Mouse (Mus musculus): ENCODE results near the gene Dhx34. TPM values are rescaled to one million over a fixed set of nuclear protein-coding genes. Genes with fewer than 3 reads are reported as not detected.

Dhx34 gene
- polyA plus RNA-seq, 1 experiment from 2014 or later, result 9.2 TPM

DNA sequence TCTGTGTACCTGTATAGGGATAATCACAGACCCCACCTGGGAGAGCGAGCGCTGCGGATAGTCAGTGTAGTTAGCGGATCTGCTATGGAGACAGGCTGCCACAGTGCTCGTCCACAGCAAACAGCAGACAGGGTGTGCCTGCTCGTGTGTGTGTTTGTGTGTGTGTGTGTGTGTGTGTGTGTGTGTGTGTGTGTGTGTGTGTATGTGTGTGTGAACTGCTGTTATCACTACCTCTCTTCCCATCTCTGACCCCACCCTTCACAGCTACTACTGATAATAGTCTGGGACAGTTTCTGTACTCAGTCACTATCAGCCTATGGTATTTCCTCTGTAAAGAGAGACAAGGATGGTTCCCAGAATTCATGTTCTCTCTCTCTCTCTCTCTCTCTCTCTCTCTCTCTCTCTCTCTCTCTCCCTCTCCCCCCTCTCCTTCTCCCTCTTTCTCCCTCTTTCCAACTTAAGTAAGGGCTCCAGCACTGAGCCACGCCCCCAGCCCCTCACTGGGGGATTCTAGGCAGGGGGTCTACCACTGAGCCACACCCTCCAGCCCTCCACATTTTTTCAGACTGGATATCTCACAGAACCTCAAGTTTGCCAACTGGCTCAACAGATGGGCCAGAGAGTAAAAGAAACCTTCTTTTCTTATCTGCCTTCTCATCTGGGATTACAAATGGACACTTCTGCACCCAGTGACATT is 18.6 kb upstream of the Dhx34 start:
- no peaks in the 10 kb centered on the region for H3K27me3 ChIP-seq (replicated peaks; ENCODE audit: control insufficient read depth, insufficient read depth, low read length)
- H3K4me1 ChIP-seq (ENCODE audit: control insufficient read depth, insufficient read depth, low read length), result no peaks in the 10 kb centered on the region
- 86% methylated on average over 4 of the region's 7 CpGs for WGBS
- no peaks in the 10 kb centered on the region for H3K9me3 ChIP-seq (ENCODE audit: control insufficient read depth, low read length)
- H3K9ac ChIP-seq (ENCODE audit: low read depth, low read length), result no peak overlapping the region
- H3K27ac ChIP-seq (replicated peaks; ENCODE audit: low read depth, low read length), result no peak overlapping the region
- H3K36me3 ChIP-seq (ENCODE audit: control insufficient read depth, insufficient read depth, low read length), result no peaks in the 10 kb centered on the region
- H3K4me2 ChIP-seq (ENCODE audit: low read depth, low read length), result no peak overlapping the region
- H3K4me3 ChIP-seq (ENCODE audit: low read depth, low read length), result no peak overlapping the region
- ATAC-seq (ENCODE audit: low read depth), result no peak
- DNase-seq (ENCODE audit: low spot score), result no peak

DNA sequence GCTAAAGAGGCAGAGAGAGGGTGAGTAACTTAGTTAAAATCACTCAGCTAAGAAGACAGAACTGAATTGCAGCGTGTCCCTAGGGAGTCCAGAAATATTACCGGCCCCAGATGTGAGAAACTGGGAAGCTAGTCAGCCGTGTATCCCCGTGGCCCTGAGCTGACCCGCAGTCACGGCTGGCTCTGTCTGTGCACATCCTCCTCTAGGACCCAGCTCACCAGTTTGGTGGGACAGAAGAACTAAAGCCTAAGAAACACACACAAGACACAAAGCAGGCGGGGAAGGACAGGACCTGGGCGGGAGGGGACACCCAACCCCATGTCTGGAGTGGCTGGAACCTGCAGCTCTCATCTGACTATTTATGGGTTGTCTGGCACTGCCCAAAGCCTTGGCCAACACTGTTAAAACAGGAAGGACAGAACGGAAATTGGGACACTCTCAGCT is 17.7 kb upstream of the Dhx34 start:
- no peaks in the 10 kb centered on the region for H3K36me3 ChIP-seq (ENCODE audit: control insufficient read depth, insufficient read depth, low read length)
- DNase-seq (ENCODE audit: low spot score) (no peak), ATAC-seq (ENCODE audit: low read depth) (no peak)
- H3K4me2 ChIP-seq (ENCODE audit: low read depth, low read length), result no peak overlapping the region
- H3K9me3 ChIP-seq (ENCODE audit: control insufficient read depth, low read length), result no peaks in the 10 kb centered on the region
- no peaks in the 10 kb centered on the region for H3K4me1 ChIP-seq (ENCODE audit: control insufficient read depth, insufficient read depth, low read length)
- no peak overlapping the region for H3K27ac ChIP-seq (replicated peaks; ENCODE audit: low read depth, low read length)
- no peaks in the 10 kb centered on the region for H3K27me3 ChIP-seq (replicated peaks; ENCODE audit: control insufficient read depth, insufficient read depth, low read length)
- WGBS, result 45% methylated on average over 9 of the region's 9 CpGs
- H3K9ac ChIP-seq (ENCODE audit: low read depth, low read length), result no peak overlapping the region
- H3K4me3 ChIP-seq (ENCODE audit: low read depth, low read length), result no peak overlapping the region

DNA sequence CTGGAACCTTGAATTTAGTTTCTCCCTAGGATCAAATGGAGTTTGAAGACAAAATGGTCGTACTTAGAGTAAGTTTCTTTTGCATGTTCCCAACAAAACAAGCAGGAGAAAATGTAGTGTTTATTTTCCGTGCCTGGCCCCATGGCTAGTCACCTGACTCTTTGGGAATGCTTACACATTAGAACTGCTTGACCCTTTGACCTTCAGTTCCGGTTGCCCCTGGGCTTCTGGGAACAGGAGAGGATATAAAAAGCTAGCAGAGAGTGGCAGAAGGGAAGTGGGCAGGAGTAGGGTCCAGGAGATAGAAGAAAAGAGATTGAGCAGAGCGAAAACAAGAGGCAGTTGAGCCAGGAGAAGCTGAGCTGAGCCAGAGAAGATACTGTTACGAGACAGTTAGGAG is 8.0 kb upstream of the Dhx34 start:
- Histone ChIP-seq H3K36me3 (ENCODE audit: control insufficient read depth, insufficient read depth, low read length) (no peaks in the 10 kb centered on the region), H3K4me3 (ENCODE audit: low read depth, low read length) (no peak overlapping the region), H3K27ac (replicated peaks; ENCODE audit: low read depth, low read length) (no peak overlapping the region), H3K4me2 (ENCODE audit: low read depth, low read length) (no peak overlapping the region), H3K27me3 (replicated peaks; ENCODE audit: control insufficient read depth, insufficient read depth, low read length) (no peaks in the 10 kb centered on the region), H3K9me3 (ENCODE audit: control insufficient read depth, low read length) (peaks cover 7% of the 10 kb centered on the region; the same call in 1 of the 2 replicates), H3K9ac (ENCODE audit: low read depth, low read length) (no peak overlapping the region), H3K4me1 (ENCODE audit: control insufficient read depth, insufficient read depth, low read length) (no peaks in the 10 kb centered on the region)
- ATAC-seq (ENCODE audit: low read depth), result no peak
- peak; percentile 16 for DNase-seq (ENCODE audit: low spot score)
- 24% methylated on average over 5 of the region's 5 CpGs for WGBS

DNA sequence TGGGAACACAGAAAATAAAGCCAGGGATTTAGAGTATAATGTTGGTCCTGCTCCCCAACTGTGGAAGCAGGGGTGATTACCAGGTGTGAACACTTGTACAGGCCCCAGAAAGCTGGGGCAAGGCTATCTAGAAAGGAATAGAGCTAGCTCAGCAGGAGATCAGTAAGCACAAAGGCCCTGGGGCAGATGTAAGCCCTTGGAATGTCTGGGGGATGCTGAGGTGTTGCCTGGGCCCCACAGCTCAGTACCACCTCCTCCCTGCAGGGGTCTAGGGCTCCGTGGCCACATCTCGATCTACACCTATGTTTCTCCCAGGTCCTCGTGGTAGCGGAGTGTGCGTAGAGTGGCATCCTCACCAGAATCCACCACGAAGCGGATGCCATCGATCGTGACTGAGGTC is 7.9 kb downstream of the Dhx34 start:
- no peak for DNase-seq (ENCODE audit: low spot score)
- 90% methylated on average over 9 of the region's 9 CpGs for WGBS
- H3K4me2 ChIP-seq (ENCODE audit: low read depth, low read length), result no peak overlapping the region
- H3K9ac ChIP-seq (ENCODE audit: low read depth, low read length), result no peak overlapping the region
- no peak overlapping the region for H3K27ac ChIP-seq (replicated peaks; ENCODE audit: low read depth, low read length)
- peaks cover 82% of the 10 kb centered on the region for H3K36me3 ChIP-seq (ENCODE audit: control insufficient read depth, insufficient read depth, low read length)
- H3K4me3 ChIP-seq (ENCODE audit: low read depth, low read length), result no peak overlapping the region
- no peaks in the 10 kb centered on the region for H3K27me3 ChIP-seq (replicated peaks; ENCODE audit: control insufficient read depth, insufficient read depth, low read length)
- no peaks in the 10 kb centered on the region for H3K4me1 ChIP-seq (ENCODE audit: control insufficient read depth, insufficient read depth, low read length)
- no peaks in the 10 kb centered on the region for H3K9me3 ChIP-seq (ENCODE audit: control insufficient read depth, low read length)
- no peak for ATAC-seq (ENCODE audit: low read depth)

DNA sequence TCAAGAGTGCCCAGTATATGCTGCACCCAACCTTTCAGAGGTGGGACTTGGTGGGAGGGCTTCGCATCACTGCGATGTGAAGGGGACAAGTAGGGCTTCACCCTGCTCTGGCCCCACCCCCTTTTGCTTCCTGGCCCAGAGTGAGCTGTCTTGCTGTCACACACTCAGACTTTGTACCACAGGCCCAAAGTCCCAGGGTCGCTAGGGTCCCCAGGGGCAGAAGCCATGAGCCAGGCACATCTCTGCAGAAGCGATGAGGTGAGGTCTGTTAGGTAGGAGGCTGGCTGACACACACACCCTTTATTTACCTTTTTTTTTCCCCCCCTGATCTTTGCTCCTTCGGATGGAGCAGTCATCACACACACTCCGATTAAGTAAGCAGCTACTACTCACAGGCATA is 8.6 kb downstream of the Dhx34 start:
- H3K4me2 ChIP-seq (ENCODE audit: low read depth, low read length), result no peak overlapping the region

DNA sequence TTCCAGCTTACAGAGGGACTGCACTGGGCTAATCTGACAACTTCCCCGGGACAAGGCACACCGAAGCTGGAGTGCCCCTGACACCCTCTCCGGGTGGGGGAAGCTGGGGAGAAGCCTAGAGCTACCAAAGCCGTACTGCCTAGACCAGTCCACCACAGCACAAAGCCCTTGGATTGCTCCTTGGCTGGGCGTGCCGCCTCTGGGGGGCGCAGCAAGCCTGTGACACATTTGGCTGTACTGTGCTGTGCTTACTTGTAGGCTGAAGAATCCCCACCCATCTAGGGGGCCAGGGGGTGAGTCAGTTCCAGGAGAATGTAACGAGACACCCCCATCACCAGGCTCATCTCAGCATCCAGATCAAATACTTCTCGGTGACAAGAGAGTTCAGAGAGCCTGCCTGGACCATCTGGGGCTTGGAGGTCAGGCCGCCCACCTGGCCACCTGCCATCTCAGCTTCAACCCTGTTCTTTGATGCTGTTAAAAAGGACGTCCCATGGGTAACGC is 10.9 kb downstream of the Dhx34 start:
- no peaks in the 10 kb centered on the region for H3K4me1 ChIP-seq (ENCODE audit: control insufficient read depth, insufficient read depth, low read length)

More for the DNA sequence above, 8.6 kb downstream of the Dhx34 start:
- H3K36me3 ChIP-seq (ENCODE audit: control insufficient read depth, insufficient read depth, low read length), result peaks cover 88% of the 10 kb centered on the region
- no peaks in the 10 kb centered on the region for H3K27me3 ChIP-seq (replicated peaks; ENCODE audit: control insufficient read depth, insufficient read depth, low read length)
- DNase-seq (ENCODE audit: low spot score) (no peak), ATAC-seq (ENCODE audit: low read depth) (no peak)
- H3K9ac ChIP-seq (ENCODE audit: low read depth, low read length), result no peak overlapping the region
- H3K27ac ChIP-seq (replicated peaks; ENCODE audit: low read depth, low read length), result no peak overlapping the region
- no peaks in the 10 kb centered on the region for H3K4me1 ChIP-seq (ENCODE audit: control insufficient read depth, insufficient read depth, low read length)
- no peak overlapping the region for H3K4me3 ChIP-seq (ENCODE audit: low read depth, low read length)
- 92% methylated on average over 6 of the region's 6 CpGs for WGBS
- H3K9me3 ChIP-seq (ENCODE audit: control insufficient read depth, low read length), result no peaks in the 10 kb centered on the region

DNA sequence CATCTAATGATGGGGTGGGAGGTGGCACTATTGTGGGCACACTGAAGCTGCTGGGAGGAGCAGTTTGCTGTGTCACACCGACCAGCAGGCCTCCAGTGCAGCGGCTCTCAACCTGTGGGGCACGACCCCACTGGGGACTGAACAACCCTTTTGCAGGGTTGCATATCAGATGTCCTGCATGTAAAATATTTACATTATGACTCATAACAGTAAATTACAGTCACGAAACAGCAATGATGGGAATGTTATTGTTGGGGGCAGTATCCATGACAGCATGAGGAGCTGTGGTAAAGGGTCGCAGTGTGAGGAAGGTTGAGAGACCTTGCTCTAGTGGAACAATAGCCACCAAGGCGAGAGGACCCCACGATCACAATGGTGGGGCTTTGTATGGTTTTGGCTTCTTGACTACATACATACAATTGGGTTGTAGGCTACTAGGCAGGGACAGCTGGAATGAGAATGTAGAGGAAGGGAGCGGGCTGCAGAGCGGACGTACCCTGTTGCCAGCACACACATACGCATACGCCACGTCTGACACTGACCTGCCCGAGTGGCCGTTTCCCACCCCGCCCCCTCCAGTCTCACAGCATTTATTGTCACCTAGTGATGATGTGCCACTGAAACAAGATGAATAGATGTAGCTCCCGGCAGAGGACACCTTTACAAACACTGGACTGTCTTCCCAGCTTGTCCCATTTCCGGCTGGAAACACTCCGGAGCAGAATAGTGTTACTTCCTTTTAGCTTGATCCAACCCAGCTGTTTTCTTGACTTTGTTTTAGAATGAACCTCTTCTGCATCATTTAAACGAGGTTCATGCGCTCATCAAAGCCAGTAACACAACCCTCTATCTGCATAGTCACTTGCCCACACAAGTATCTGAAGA is 12.8 kb downstream of the Dhx34 start:
- WGBS, result 85% methylated on average over 21 of the region's 21 CpGs

More for the DNA sequence above, 10.9 kb downstream of the Dhx34 start:
- Histone ChIP-seq H3K9ac (ENCODE audit: low read depth, low read length) (no peak overlapping the region), H3K4me3 (ENCODE audit: low read depth, low read length) (no peak overlapping the region), H3K4me2 (ENCODE audit: low read depth, low read length) (no peak overlapping the region), H3K27me3 (replicated peaks; ENCODE audit: control insufficient read depth, insufficient read depth, low read length) (no peaks in the 10 kb centered on the region), H3K9me3 (ENCODE audit: control insufficient read depth, low read length) (no peaks in the 10 kb centered on the region), H3K36me3 (ENCODE audit: control insufficient read depth, insufficient read depth, low read length) (peaks cover 67% of the 10 kb centered on the region), H3K27ac (replicated peaks; ENCODE audit: low read depth, low read length) (no peak overlapping the region)
- DNase-seq (ENCODE audit: low spot score) (peak; percentile 12), ATAC-seq (ENCODE audit: low read depth) (0 out of 2 replicates have a peak, but pooled peaks have one; percentile 35)
- 75% methylated on average over 12 of the region's 12 CpGs for WGBS

GRCm38 (mm10) chr7:16207496-16207895 is 14.3 kb downstream of the Dhx34 start:
- H3K9ac ChIP-seq (ENCODE audit: low read depth, low read length), result no peak overlapping the region
- no peak overlapping the region for H3K4me2 ChIP-seq (ENCODE audit: low read depth, low read length)
- 90% methylated on average over 10 of the region's 10 CpGs for WGBS
- no peak overlapping the region for H3K27ac ChIP-seq (replicated peaks; ENCODE audit: low read depth, low read length)
- DNase-seq (ENCODE audit: low spot score), result no peak
- no peaks in the 10 kb centered on the region for H3K9me3 ChIP-seq (ENCODE audit: control insufficient read depth, low read length)
- no peaks in the 10 kb centered on the region for H3K4me1 ChIP-seq (ENCODE audit: control insufficient read depth, insufficient read depth, low read length)
- no peak overlapping the region for H3K4me3 ChIP-seq (ENCODE audit: low read depth, low read length)
- H3K36me3 ChIP-seq (ENCODE audit: control insufficient read depth, insufficient read depth, low read length), result peaks cover 63% of the 10 kb centered on the region
- no peak for ATAC-seq (ENCODE audit: low read depth)
- H3K27me3 ChIP-seq (replicated peaks; ENCODE audit: control insufficient read depth, insufficient read depth, low read length), result no peaks in the 10 kb centered on the region

More for the DNA sequence above, 12.8 kb downstream of the Dhx34 start:
- Histone ChIP-seq H3K9ac (ENCODE audit: low read depth, low read length) (no peak overlapping the region), H3K27me3 (replicated peaks; ENCODE audit: control insufficient read depth, insufficient read depth, low read length) (no peaks in the 10 kb centered on the region), H3K27ac (replicated peaks; ENCODE audit: low read depth, low read length) (no peak overlapping the region), H3K4me2 (ENCODE audit: low read depth, low read length) (no peak overlapping the region), H3K4me1 (ENCODE audit: control insufficient read depth, insufficient read depth, low read length) (no peaks in the 10 kb centered on the region), H3K36me3 (ENCODE audit: control insufficient read depth, insufficient read depth, low read length) (peaks cover 64% of the 10 kb centered on the region), H3K9me3 (ENCODE audit: control insufficient read depth, low read length) (no peaks in the 10 kb centered on the region), H3K4me3 (ENCODE audit: low read depth, low read length) (no peak overlapping the region)
- ATAC-seq (ENCODE audit: low read depth) (no peak), DNase-seq (ENCODE audit: low spot score) (no peak)
